Mouse (Mus musculus) bone marrow, adult 2 months (tissue): ENCODE data around the gene Chst3.
"Not testable (repeated sequence)": the region's sequence is repeated elsewhere in the genome, so short reads cannot be mapped to it uniquely, and the experiment has no call there.

Experiments used
- CTCF ChIP-seq: fragments of 200-500 bp; IDR thresholded peaks from 2 replicates; pipeline ENCODE4 v1.5.1; 2011; ENCODE audit warnings: low read length, control low read depth; ENCODE audit not compliant: control insufficient read depth, insufficient read depth
- POLR2A ChIP-seq: fragments of 200-500 bp; IDR thresholded peaks from 2 replicates; pipeline ENCODE4 v1.6.1; 2011; ENCODE audit warnings: low read depth, mild to moderate bottlenecking, control low read depth, low read length, borderline replicate concordance; ENCODE audit not compliant: control insufficient read depth

DNA sequence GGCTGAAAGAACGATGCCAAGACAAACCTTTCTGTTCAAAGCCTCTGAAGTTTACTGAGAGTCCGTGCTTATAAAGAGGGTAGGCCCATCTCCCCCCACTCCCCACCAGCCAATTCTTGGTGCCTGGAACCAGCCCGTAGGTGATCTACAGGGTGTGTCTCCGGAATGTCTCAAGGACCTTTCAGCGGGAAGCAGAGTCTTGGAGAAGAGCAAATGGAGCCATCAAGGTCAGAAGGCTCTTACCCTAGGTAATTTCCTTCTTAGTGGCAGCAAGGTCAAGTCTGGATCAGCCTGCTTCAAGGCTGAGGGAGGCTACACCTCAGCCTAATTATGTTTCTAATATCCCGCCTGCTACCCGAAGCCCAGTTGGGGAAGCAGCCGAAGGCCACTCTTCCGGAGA, 43.8 kb downstream of the Chst3 start:
- TF ChIP-seq CTCF, POLR2A: not testable (repeated sequence)
